Mouse (Mus musculus): Measurements from ENCODE around the gene Os9.

The Os9 gene

DNA sequence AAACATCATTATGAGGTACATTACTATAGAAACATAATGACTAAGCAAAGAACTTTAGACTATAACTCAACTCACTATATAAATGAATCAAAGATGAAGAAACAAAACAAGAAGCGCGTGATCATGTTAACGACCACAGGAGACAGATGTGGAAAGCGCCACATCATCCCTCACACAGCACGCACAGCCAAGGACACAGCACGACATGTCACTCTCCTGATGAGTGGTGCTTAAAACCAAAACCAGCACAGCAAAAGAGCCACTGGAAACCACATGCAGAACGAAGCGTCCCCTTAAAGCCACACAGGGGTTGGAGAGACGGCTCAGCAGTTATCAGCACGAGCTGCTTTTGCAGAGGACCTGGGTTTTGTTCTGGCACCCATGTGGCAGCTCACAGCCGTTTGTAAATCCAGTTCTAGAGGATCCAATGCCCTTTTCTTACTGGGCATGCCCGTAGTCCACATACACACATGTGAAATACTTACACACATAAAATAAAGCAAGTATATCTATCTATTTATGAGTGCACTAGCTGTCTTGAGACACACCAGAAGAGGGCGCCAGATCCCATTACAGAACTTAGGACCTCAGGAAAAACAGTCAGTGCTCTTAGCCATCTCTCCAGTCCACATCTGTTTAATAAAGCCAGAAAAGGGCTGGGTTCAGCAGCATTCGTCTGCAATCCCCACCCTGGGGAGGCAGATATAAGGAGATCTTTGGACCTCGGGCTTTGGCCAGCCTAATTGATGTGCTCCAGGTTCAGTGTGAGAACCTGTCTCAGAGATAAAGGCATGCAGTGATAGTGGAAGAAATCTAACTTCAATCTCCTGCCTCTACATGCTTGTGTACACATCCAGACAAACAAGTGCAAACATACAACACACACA lies 9.7 kb downstream of the Os9 start:
- DNase-seq, result no peak

- DNase-seq, result no peak
Measured at GRCm38 (mm10) chr10:127108262-127108583, 12.7 kb downstream of the Os9 start.

DNA sequence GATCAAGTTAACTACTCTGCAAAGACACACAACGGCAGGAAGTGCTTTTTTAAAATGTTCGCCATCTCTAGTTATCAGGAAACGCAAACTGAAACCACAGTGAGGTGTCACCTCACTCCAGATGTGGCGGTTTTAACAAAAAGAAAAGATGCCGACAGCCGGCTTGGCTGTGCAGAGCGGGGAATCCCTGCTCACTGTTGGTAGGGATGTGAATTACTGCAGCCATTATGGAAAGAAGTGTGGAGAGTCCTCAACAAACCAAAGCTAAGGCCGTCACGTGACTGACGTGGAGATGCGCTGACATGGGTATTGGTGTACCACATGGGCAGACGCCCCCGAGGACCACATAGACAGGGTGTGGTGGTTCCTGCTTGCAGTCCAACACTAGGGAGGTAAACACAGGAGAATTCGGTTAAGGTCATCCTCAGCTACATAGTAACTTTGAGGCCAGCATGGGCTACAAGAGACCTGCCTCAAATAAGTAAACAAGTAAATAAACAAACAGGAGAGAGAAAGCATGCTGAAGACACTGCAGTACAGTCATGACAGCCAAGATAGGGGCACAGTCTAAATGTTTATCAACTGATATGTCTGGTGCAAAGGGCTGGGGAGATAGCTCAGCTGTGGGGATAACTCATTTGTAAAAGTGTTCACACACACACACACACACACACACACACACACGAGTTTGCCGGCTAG lies 13.2 kb downstream of the Os9 start:
- DNase-seq, result no peak

DNA sequence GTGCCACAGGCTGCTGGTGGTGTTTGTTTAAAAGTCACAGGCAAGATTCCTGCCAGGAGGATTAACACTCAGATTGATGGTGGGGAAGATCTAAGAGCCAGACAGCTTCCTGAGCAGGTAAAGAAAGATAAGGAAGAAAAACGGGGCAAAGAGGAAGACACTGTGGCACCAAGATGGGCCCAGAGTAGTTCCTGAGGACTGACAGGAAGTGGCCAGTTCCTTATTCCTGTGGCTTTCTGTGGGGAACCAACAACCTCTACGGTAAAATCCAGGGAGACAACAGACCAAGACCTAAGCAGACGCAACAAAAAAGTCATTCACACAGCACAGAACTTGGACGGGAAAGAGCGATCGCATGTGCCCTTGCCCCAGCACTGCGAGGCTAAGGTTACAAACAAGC lies 17.3 kb downstream of the Os9 start:
- DNase-seq, result no peak

DNA sequence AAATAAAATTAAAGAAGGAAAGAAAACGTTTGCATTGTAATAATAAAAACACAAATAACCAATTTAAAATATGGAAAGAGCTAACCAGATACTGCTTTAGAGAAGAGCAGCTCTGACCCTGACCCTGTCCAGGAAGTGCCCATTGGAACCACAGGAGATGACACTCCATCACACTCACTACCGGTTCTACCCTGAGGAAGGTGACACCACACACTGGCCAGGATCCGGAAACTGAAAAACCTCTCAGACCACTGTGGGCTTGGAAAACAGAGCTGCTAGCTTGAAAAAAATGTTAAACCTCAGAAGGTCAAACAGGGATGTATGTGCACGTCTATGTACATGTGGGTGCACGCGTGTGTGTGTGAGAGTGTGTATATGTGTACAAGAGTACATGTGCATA lies 19.8 kb downstream of the Os9 start:
- no peak for DNase-seq

- no peak for DNase-seq
Measured at GRCm38 (mm10) chr10:127100414-127100813, 20.5 kb downstream of the Os9 start.

GRCm38 (mm10) chr10:127099868-127100267 lies 21.1 kb downstream of the Os9 start:
- DNase-seq, result no peak

DNA sequence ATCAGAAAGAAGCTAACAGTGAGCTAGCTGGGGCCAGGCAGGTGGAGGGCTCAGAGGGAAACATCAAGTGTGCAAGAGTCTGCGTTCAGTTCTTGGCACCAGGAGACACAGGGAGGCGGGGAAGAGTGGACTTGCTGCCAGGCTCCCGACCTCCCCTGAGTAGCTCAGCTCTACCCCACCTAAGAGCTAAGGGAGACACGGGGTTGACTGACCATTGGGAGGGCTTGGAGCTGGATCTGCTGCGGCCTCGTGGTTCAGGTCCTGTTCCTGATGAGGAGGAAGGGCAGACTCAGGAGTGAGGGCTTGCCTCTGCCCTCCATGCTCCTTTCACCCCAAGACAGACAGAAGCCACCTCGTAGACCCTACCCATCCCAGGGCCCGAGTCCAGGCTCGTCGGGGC lies 21.7 kb downstream of the Os9 start:
- no peak for DNase-seq

DNA sequence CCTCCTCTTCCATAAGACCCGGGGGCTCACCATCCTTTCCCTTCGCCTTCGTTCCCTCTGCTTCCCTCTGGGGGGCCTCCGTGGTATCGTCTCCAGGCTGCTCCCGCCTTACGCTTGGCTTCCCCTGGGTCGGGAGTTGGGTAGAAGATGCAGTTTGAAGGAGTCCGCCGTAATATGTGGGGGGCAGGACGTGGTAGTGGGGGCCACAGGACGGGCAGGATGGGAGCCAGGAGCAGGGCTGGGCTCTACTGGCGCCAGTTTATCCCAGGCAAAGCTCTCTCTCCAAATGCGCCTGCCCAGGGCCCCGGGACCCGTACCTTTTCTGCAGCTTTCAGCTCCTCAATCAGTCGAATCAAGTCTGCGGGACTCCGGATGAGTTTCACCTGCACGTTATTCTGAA lies 22.4 kb downstream of the Os9 start:
- no peak for DNase-seq

DNA sequence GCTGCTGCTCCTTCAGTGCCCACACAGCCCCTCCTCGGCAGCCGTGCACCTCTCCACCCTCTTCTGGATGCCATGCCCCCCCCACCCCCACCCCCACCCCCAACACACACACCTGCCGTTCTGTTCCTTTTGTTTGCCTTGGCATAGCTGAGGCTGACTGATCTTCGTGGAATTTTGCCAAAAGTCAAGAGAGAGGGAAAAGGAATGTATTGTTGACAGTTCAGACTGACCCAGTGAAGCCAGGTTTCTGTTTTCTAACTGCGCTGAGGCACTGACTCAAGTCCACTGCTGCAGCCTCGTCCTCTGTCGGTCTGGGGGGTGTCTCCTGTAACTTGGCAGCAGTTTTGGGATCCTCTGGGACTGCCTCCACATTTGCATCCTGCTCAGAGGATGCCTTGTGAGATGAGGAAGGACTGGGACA lies 26.5 kb downstream of the Os9 start:
- no peak for DNase-seq

DNA sequence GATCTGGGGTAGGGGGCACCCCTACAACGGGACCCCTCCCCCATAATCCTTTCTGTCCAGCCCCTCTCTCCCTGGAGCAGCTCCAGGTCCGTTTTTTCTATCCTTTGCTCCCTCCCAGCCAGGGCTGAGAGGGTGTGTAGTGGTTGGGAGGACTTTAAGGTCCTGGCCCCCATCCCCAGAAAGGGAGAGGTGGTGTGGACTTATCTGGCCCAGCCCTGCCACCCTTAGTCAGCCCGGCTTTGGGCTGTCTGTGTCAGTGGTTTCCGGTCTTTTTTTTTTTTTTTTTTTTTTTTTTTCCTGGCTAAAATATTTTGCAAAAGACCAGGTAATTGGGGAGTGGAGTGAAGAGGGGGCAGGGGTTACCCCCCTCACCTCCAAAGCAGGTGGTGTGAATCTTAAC lies 28.2 kb downstream of the Os9 start:
- no peak for DNase-seq

- no peak for DNase-seq
Measured at GRCm38 (mm10) chr10:127091507-127092396, 29.2 kb downstream of the Os9 start.

DNA sequence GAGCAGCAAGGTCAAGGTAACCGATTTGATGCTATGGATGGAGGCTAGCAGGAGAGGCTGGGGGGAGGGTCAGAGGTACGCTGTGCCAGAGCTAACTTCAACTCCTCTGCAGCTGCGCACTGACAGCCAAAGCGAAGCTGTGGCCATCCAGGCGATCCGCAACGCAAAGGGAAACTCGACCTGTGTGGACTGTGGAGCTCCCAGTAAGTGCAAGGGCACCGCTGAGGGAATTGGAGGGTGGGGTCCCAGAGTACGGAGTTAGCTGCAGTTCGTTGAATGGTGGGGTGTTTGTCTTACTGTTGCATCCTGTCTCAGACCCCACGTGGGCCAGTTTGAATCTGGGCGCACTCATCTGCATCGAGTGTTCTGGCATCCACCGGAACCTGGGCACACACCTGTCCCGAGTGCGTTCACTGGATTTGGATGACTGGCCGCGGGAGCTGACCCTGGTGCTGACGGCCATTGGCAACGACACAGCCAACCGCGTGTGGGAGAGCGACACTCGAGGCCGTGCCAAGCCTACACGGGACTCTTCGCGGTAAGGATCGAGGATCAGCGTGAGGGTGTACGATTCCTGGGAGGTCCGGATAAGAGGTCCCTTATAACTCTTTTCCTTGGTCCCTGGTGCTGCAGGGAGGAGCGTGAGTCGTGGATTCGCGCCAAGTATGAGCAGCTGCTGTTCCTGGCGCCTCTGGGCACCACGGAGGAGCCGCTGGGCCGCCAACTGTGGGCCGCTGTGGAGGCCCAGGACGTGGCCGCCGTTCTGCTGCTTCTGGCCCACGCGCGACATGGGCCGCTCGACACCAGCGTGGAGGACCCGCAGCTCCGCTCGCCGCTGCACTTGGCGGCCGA lies 30.1 kb downstream of the Os9 start:
- DNase-seq, result no peak

DNA sequence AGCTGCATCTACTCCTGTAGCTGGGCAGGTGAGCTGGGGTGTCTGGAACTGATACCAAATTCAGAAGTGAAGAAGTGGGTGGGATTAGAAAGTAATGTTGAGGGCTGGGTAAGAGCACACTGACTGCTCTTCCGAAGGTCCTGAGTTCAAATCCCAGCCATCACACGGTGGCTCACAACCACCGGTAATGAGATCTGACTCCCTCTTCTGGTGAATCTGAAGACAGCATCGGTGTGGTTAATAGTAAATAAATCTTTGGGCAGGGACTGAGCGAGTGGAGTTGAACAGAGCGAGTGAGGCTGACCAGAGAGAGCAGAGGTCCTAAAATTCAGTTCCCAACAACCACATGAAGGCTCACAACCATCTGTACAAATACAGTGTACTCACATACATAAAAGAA lies 35.3 kb downstream of the Os9 start:
- DNase-seq, result no peak

- DNase-seq, result no peak
Measured at GRCm38 (mm10) chr10:127085052-127085451, 35.9 kb downstream of the Os9 start.

DNA sequence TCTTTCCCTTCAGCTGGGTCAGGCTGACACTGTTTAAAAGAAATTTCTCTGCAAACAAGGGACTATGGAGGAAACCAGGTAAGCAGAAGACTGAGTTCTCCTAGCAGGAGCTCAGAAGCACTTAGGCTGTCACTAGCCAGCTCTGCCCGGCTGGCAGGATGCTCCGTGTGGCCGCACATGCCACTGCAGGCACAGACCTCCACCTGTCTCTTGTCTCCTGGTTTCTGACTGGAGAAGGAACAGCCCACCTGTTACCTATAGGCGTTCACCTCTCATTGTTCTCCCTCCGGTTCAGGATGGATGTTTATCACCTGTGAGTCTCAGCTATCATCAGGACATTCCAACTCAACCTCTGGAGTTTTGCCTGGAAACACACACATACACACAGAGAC lies 37.0 kb downstream of the Os9 start:
- no peak for DNase-seq

- no peak for DNase-seq
Measured at GRCm38 (mm10) chr10:127083292-127083914, 37.5 kb downstream of the Os9 start.

DNA sequence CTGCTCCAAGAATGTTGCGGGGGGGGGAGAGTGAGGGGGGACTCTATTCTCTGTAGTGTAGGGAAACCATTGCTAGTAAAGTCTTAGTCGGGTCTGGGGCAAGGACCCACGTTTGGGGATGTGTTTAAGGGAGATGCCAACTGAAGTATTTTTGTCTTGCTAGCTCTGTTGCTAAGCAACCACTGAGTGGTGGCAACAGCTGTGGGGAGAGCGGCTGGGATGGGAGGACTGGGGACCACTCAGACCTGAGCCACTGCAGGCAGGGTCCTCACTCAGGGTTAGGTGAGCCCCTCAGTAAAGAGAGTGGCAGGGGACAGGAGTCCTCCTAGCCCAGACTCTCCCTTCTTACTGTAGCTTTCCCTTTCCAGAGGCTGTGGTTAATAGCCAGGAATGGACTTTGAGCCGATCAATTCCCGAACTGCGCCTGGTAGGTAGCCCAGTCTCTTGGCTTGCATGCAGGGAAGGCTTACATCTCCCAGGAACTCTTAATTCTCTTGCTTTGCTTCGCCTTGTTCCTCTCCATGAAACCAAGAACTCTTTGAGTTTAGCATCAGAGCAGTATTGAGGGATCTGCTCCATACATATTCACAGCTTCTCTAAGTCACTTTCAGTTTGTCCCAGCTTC lies 38.8 kb downstream of the Os9 start:
- no peak for DNase-seq

GRCm38 (mm10) chr10:127080901-127081780 lies 39.8 kb downstream of the Os9 start:
- no peak for DNase-seq

DNA sequence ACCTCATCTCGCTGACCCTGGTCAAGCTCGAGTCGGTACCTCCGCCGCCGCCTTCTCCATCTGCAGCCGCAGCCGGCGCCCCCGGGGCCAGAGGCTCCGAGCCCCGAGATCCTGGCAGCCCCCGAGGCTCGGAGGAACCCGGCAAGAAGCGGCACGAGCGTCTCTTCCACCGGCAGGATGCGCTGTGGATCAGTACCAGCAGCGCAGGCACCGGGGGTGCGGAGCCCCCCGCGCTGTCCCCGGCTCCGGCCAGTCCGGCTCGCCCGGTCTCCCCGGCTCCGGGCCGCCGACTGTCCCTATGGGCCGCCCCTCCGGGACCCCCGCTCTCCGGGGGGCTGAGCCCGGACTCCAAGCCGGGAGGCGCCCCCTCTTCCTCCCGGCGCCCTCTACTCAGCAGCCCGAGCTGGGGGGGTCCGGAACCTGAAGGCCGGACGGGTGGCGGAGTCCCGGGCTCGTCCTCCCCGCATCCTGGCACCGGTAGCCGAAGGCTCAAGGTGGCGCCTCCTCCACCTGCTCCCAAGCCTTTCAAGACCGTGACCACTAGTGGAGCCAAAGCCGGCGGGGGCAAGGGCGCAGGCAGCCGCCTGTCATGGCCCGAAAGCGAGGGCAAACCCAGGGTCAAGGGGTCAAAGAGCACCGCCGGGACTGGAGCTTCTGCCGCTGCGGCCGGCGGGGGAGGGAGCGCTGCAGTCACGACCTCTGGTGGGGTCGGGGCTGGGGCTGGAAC lies 41.1 kb downstream of the Os9 start:
- DNase-seq, result peak; percentile 70

Measured in cerebellum, adult 11 months (tissue).